Mouse (Mus musculus) right cerebral cortex, postnatal 36 days (tissue): ENCODE results near the gene Coq10a.

Experiments used
- DNase-seq, 2 experiments: peaks; one replicate each; pipeline ENCODE4 v3.0.0; 2022; ENCODE audit warnings: low spot score in 2 of 2, mixed read lengths in 1 of 2

Gene Coq10a

GRCm38 (mm10) chr10:128368402-128369217 lies at the start of gene Coq10a:
Coq10a (minus strand) TSS chr10:128368997.
- peak; percentile 92 to 96 for DNase-seq

DNA sequence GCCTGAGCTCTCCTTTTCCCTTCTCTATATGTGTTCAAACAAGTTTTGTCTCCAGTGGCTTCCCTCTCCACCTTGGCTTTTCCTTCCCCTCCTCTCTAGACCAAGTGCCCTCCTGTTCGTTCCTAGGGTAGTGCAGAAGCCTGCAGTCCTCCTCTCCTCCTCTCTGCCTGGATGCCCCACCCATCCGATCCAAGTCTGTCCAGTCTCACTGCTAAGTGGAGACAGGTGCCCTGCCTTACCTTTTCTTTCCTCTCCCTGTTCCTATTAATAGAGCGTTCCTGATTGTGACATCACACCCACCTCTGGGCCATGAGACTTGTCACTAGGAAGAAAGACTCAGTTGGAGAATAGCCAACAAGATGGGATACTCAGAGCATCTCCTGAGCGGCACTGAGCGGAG lies 46.1 kb upstream of the Coq10a start:
- no peak for DNase-seq

GRCm38 (mm10) chr10:128413076-128413475 lies 44.3 kb upstream of the Coq10a start:
- no peak for DNase-seq

- no peak for DNase-seq
Observed at GRCm38 (mm10) chr10:128412558-128412957, 43.8 kb upstream of the Coq10a start.

DNA sequence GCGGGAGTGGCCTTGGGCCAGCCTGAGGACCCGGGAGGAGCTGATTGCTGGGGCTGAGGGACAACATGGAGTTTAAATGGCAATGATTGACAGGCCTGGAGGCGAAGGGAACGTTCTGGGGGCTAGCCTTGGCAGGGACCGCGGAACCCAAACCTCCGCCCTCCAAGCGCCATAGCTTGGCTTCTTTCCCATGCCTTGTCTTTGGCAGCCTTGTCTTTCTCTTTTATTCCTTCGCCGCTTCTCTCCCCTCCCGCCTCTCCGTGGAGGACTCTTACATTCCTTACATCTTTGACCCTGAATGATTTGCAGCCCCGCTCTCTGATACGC lies 43.2 kb upstream of the Coq10a start:
- DNase-seq = no peak

- peak; percentile 94 to 95 for DNase-seq
Observed at GRCm38 (mm10) chr10:128411211-128412054, 42.6 kb upstream of the Coq10a start, which contains the start of the genes Nabp2 and Rnf41. Nabp2 (minus strand) TSS chr10:128411492. Rnf41 (plus strand) TSS chr10:128411657.

GRCm38 (mm10) chr10:128410560-128410845 lies 41.7 kb upstream of the Coq10a start:
- no peak for DNase-seq

GRCm38 (mm10) chr10:128409692-128410559 lies 41.1 kb upstream of the Coq10a start:
- peak; percentile 97 to 98 for DNase-seq

DNA sequence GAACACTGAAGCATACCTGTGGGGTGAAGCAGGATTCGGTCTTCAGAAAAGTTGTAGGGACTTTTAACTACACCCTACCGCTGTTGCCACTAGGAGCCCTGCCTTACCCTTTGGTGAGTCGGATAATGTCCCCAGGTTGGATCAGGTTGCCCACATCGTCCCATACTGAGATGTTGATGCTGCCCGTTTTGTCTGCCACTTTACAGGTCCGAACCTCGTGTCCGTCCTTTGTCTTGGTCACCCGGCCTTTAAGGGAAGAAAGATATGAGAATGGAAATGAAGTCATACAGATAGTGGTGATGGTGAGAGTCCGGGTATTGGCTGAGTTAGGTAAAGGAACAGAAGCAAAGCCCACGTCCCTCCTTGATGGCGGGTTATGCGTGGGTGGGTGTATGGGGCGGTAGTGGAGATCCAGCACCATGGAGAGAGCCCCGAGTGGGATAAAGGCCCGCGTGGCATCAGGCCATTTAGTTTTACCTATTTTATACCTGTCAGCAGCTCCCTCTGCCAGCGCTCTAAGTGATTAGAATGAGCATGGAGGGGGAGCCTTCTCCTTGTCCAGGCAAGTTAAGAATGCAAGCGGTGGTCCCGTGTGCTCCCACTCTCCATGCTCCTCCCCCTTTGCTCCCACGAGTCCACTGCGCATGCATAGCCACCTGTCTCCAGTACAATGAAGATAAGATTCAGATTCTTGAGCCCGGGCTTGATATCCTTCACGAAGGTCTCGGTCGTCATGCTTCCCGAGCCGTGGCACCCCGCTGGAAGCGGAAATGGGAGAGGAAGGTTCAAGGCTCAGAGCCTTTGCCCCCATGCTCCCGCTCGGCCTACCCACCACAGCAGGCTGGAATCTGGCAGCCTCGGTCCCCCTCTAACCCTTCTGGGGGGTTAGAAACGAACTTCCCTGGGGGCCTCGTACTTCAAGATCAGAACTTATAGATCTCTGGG lies 40.1 kb upstream of the Coq10a start:
- DNase-seq = peak; percentile 38 to 46

GRCm38 (mm10) chr10:128403931-128404330 lies 35.1 kb upstream of the Coq10a start:
- DNase-seq = no peak

DNA sequence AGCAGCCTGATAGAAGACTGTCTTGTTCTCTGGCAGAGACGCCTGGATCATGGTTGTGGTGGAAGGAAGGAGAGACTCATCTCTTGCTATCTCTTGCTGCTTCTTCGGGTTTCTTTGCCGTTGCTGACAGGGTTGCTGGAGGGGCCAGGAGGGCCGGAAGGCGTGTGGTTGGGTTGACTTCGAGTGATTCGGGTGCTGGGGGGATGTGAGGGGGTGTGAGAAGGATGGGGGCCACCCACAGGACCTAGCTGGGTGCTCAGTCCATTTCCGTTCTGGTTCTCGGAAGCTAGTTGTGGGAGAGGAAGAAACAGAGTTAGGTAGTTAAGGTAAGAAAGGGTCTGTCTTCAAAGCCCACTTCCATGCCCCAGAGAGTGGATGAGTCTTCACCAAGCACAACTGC lies 32.8 kb upstream of the Coq10a start:
- no peak for DNase-seq

DNA sequence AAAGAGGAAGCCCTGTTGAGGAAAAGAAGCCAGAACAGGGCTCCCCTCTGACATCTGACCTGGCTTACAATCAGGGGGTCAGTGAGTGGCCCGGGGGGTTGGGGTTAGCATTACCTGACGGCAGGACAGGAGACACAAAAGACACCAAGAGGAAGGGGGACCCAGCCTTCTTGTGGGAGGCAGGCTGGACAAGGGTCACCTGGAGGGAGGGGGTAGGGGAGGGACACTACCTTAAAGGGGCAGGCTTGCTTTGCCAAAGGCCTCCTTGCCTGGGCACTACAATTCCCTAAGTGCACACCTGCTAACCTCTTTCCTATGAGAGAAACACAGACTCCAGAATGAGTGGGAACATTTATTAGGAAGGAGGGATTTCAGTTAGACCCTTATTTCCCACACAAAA lies 32.3 kb upstream of the Coq10a start, which contains the start of gene Slc39a5:
Gene Slc39a5, minus strand, starts transcription at position 174 of the 400 bp plus-strand sequence.
- no peak for DNase-seq

DNA sequence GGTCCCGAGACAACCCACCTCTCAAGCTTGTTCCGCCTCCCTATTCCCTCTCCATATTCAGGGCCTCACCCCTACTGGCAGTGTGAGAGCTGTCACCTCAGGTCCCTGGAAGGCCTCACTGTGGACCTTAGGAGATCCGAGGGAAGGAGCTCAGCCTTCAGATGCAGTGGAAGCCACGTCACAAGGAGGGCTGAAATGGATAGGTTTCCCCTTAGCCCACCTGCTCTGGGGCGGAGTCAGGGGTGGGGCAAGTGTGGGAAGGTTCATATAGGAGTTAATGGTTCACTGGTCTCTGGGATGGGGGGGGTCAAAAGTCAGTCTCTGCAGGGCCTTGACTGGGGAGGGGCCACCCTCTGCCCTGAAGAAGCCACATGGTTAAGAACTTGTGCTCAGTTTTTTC lies 31.5 kb upstream of the Coq10a start:
- DNase-seq = no peak

GRCm38 (mm10) chr10:128397466-128397865 lies 28.7 kb upstream of the Coq10a start:
- no peak for DNase-seq

DNA sequence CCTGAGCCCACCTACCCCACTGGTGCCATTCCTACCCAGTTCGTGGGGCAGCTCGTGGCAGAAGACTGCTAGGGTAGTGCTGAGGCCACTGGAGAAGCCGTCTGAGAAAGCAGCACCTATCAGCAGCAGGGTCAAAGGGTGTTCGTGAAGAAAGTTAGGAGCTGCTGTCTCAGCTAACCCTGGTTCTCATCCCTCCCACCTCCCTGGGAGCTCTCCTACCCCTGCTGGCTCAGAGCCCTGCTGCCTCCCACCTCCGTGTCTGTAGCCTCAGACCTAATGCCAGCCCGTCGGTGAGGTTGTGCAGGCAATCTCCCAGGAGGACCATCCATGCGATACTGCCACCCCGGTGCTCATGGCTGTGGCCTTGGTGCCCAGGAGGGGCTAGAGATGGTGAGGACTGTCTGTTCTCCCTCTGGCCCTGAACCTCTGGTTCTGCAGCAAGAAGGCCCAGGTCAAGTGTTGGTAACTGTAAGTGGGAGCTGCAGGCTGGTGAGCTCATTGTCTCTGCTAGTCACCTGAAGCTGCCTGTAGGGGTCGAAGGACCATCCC lies 28.0 kb upstream of the Coq10a start:
- DNase-seq = no peak

DNA sequence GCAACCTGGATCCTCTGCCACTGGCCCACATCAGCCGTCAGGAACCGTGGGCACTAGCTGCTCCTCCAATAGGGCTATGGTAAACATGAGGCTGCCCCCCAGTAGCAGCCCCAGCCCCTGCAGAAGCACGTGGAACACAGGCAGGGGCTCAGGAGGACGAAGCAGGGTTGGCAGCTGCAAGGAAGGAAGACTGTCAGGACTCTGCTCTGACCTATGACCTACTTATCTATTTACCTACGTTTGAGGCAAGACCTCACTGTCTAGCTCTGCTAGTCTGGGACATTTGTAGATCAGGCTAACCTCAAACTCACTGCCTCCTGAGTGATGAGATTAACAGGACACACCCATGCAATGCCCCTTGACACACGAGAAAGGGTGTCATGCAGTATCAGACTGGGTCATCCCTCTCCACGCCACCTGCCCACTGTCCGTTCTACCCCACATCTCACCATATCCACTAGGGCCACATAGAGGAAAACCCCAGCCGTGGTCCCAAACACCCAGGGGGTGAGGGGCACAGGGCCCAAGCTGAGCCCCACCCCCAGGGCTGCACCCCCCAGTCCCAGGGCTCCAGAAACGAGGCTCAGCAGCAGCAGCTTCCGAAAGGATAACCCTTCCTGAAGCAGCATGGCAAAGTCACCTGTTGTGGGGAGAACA lies 27.3 kb upstream of the Coq10a start:
- DNase-seq = no peak

- no peak for DNase-seq
Observed at GRCm38 (mm10) chr10:128391850-128392249, 23.1 kb upstream of the Coq10a start.

DNA sequence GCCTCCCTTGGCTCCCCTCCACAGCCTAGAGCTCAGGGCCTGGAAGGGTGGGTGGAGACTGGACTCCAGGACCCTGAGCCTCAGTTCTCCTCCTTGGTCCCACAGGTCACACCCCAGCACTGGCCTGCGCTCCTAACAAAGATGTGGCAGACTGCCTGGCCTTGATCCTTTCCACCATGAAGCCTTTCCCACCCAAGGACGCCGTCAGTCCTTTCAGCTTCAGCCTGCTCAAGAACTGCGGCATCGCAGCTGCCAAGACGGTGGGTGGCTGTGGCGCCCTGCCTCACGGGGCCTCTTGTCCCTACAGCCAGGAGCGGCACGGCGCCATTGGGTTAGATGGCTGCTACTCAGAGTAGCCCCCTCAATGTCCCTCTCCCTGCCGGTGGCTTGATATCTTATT lies 21.6 kb upstream of the Coq10a start:
- no peak for DNase-seq

GRCm38 (mm10) chr10:128389570-128389969 lies 20.8 kb upstream of the Coq10a start:
- DNase-seq = no peak

- DNase-seq = no peak
Observed at GRCm38 (mm10) chr10:128388941-128389340, 20.1 kb upstream of the Coq10a start.
